8 mouse cellular contexts compared by ENCODE assay signal in genomic region chr1:39192460-39192996, GRCm38 (mm10). TPM values are rescaled to one million over a fixed set of nuclear protein-coding genes. Genes with fewer than 3 reads are reported as not detected.
DNase-seq lines count a peak whose midpoint lies in the region; ATAC-seq and TF ChIP-seq lines count a peak whose summit lies in the region.

No protein-coding gene starts in this region.

- H3K27ac ChIP-seq in cerebellum, adult 2 months (ENCODE audit: insufficient read depth, low read length): no peak overlapping the region
- H3K27ac ChIP-seq in hindbrain, embryonic 10.5 days: no peak overlapping the region

- DNase-seq in NIH3T3 (ENCODE audit: low read depth): peak; percentile 57
- peak; percentile 75 to 80 for DNase-seq in cerebellum, adult 2 months
- DNase-seq in frontal cortex, postnatal 14 days (ENCODE audit: low spot score in 2 of 2): peak; percentile 36 to 46
- DNase-seq in hindbrain, embryonic 10.5 days (ENCODE audit: low spot score): peak; percentile 46
- DNase-seq in layer of hippocampus, postnatal 14 days (ENCODE audit: low spot score in 2 of 2): peak; percentile 50 to 52
- peak; percentile 75 for DNase-seq in lung, postnatal 25 days (ENCODE audit: low spot score)
- peak; percentile 64 to 67 for DNase-seq in right cerebral cortex, postnatal 10 days (ENCODE audit: low spot score in 2 of 2)

- H3K4me3 ChIP-seq in cerebellum, adult 2 months (replicated peaks; ENCODE audit: insufficient read depth, low read depth, low read length): peak overlapping the region; percentile 62
- H3K4me3 ChIP-seq in hindbrain, embryonic 10.5 days: peak overlapping the region; percentile 77

- H3K4me1 ChIP-seq in cerebellum, adult 2 months (ENCODE audit: control insufficient read depth, insufficient read depth, low read length): no peaks in the 10 kb centered on the region
- H3K4me1 ChIP-seq in hindbrain, embryonic 10.5 days (replicated peaks): peaks cover 31% of the 10 kb centered on the region

- ATAC-seq in monocyte, adult 5-6 weeks (replicated peaks; ENCODE audit: insufficient number of reproducible peaks, low FRiP score, low TSS enrichment, poor library complexity, severe bottlenecking): no peak

- under 1% methylated on average over 28 of the region's 28 CpGs for WGBS in cerebellum, adult 2 months
- 2% methylated on average over 28 of the region's 28 CpGs for WGBS in hindbrain, embryonic 10.5 days

- peak; percentile 13; the same call in 1 of the 2 replicates for TF ChIP-seq CTCF in cerebellum, adult 2 months (IDR thresholded peaks at IDR 0.05; ENCODE audit: borderline replicate concordance, insufficient read depth, low read depth, low read length)

- H3K9me3 ChIP-seq in hindbrain, embryonic 10.5 days: no peaks in the 10 kb centered on the region

- TF ChIP-seq POLR2A in cerebellum, adult 2 months (IDR thresholded peaks at IDR 0.05; ENCODE audit: borderline replicate concordance, insufficient read depth, low read length): no peak

- H3K36me3 ChIP-seq in hindbrain, embryonic 10.5 days: no peaks in the 10 kb centered on the region

- no peaks in the 10 kb centered on the region; the same call in 1 of the 2 replicates for H3K27me3 ChIP-seq in cerebellum, adult 2 months (ENCODE audit: control insufficient read depth, insufficient read depth, low read length)
- H3K27me3 ChIP-seq in hindbrain, embryonic 10.5 days (ENCODE audit: insufficient read depth, poor library complexity, severe bottlenecking): peaks cover 68% of the 10 kb centered on the region

RNA-seq across cellular contexts. Expression of gene Npas2, which starts 1.0 kb away (rescaled TPM):
- polyA plus RNA-seq in cerebellum, adult 2 months (2012; rRNA removed): 1.8 and 2.0 TPM in 2 replicates
- polyA plus RNA-seq in hindbrain, embryonic 10.5 days (2016; fragmentation: Nextera tagmentation; extraction: Ambion mirVana): 0.05 and 0.21 TPM in 2 replicates
- total RNA-seq in layer of hippocampus, postnatal 14 days (2021): 10 to 100 TPM; 19.4 to 20.7 TPM
- not detected in 3 replicates for total RNA-seq in monocyte, adult 5-6 weeks (2017)

Comparison
In these comparisons a context has a peak if more than half of its experiments do, and no peak if none do; other contexts are left out.
1. RNA of gene Npas2, which starts 1.0 kb away (total RNA-seq): 19.4 to 20.7 TPM in layer of hippocampus, postnatal 14 days; not detected in monocyte, adult 5-6 weeks; every median in the first group is over 10 times any median in the second.
2. Peak in every context shown above with its lines, with median percentiles within 50 percentile points of each other: DNase-seq.